Mouse (Mus musculus) right cerebral cortex, postnatal 4 days (tissue): ENCODE results near the gene Tdp1.

Source experiments
- DNase-seq: peaks from one replicate; pipeline ENCODE4 v3.0.0-alpha.2; 2022

The Tdp1 gene

DNA sequence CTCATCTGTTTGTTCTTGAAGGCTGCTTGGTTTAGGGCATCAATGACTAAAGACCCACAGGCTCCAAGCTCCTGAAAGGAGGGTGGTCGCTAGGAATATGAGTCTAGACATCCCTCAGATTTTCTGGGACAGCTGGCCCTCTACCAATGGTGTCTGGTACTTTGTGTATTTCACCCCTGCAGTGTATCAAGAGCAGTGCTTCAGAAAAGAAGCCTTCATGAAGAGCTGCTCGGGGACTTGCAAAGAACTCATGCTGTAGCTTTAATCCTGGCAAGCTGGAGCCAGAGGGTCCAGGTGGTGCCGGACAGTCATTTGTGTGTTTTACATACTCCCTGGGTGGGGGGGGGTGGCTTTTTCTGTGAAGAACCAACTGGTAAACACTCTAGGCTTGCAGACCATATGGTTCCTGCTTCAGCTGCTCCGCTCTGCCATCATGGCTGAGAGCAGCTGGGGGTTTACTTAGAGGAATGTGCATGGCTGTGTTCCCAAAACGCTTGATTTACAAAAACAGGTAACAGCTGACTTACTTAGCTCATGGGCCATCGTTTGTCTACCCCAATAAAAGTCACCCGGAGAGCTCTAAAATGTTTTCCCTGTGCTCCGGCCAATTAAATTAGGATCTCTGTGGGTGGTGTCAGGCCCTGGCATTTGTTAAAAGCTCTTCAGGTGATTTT is 118.7 kb downstream of the Tdp1 start:
- DNase-seq = peak; percentile 22
